Mouse (Mus musculus) E14TG2a.4 (cell line): ENCODE measurements around the gene Cela1.

Source experiments
- CTCF ChIP-seq: conservative IDR thresholded peaks from 2 replicates; pipeline ENCODE4 v1.5.1; 2014; ENCODE audit warnings: low read length
- NANOG ChIP-seq: IDR thresholded peaks from 2 replicates; pipeline ENCODE4 v1.6.1; 2014; ENCODE audit warnings: borderline replicate concordance, low read length, mixed read lengths
- POU5F1 ChIP-seq: IDR thresholded peaks from 2 replicates; pipeline ENCODE4 v1.6.1; 2014; ENCODE audit warnings: low read length, borderline replicate concordance

DNA sequence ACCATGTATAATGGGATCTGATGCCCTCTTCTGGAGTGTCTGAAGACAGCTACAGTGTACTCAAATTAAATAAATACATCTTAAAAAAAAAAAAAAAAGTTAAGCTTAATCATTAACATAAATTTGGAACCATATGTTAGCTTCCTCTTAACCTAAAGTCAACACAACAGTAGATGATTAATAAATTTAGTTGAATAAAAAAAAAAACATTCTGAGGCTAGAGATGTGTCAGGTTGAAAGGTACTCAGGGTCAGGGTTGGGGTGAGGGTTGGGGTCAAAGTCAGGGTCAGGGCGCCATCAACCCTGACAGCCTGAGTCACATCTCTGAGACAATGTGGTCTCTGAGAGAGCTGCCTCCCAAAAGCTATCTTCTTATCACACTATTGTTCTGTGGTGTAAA is 33.5 kb downstream of the Cela1 start:
- TF ChIP-seq CTCF: no peak
- TF ChIP-seq POU5F1: no peak
- no peak for TF ChIP-seq NANOG
